Mouse (Mus musculus) lung, postnatal 0 days (tissue): ENCODE measurements around the gene Cct7. TPM values are rescaled to one million over a fixed set of nuclear protein-coding genes. Genes with fewer than 3 reads are reported as not detected.
A peak's percentile ranks its signal among the peaks of the same experiment; 100 is the strongest.

ENCODE experiments used
- ATAC-seq: fragments of 200-750 bp; cut with Nextera tagmentation; 2 replicates; pipeline ENCODE4 v1.8.0; 2017; ENCODE audit warnings: moderate library complexity
- DNase-seq: peaks from one replicate; pipeline ENCODE4 v3.0.0-alpha.2; 2016; ENCODE audit warnings: low spot score
- H3K27ac ChIP-seq: fragments of 300-500 bp; sonication (generic); 2 replicates; pipeline ENCODE4 v1.5.1; 2014; ENCODE audit warnings: antibody characterized with exemption, mild to moderate bottlenecking, low read length, mixed read lengths
- H3K27me3 ChIP-seq: fragments of 300-500 bp; sonication (generic); replicated peaks from 2 replicates; pipeline ENCODE4 v1.6.1; 2014; ENCODE audit warnings: low read length, mixed read lengths; ENCODE audit not compliant: insufficient read depth
- H3K36me3 ChIP-seq: fragments of 300-500 bp; sonication (generic); 2 replicates; pipeline ENCODE4 v1.6.1; 2014; ENCODE audit warnings: low read length, mixed read lengths; ENCODE audit not compliant: insufficient read depth
- H3K4me1 ChIP-seq: fragments of 300-500 bp; sonication (generic); 2 replicates; pipeline ENCODE4 v1.6.1; 2014; ENCODE audit warnings: antibody characterized with exemption, low read depth, low read length, mixed read lengths; ENCODE audit not compliant: insufficient read depth
- H3K4me2 ChIP-seq: fragments of 300-500 bp; sonication (generic); replicated peaks from 2 replicates; pipeline ENCODE4 v1.6.1; 2014; ENCODE audit warnings: low read depth, mild to moderate bottlenecking, low read length, moderate library complexity, mixed read lengths
- H3K4me3 ChIP-seq: fragments of 300-500 bp; sonication (generic); 2 replicates; pipeline ENCODE4 v1.5.1; 2014; ENCODE audit warnings: low read depth, low read length
- H3K9ac ChIP-seq: fragments of 300-500 bp; sonication (generic); replicated peaks from 2 replicates; pipeline ENCODE4 v1.6.1; 2014; ENCODE audit warnings: low read depth, mild to moderate bottlenecking
- H3K9me3 ChIP-seq: fragments of 300-500 bp; sonication (generic); 2 replicates; pipeline ENCODE4 v1.6.1; 2016; ENCODE audit warnings: low read length, mixed read lengths
- CTCF ChIP-seq: IDR thresholded peaks from 2 replicates; pipeline ENCODE4 v1.5.1; 2016; ENCODE audit warnings: antibody characterized with exemption, mild to moderate bottlenecking
- EP300 ChIP-seq: IDR thresholded peaks from 2 replicates; pipeline ENCODE4 v1.6.1; 2016; ENCODE audit warnings: antibody characterized with exemption, mild to moderate bottlenecking, control low read depth
- WGBS: fragments of 180-500 bp; shearing (Covaris S2); extraction: QIAGEN DNeasy Blood & Tissue Kit; methylation state at CpG from one replicate; pipeline ENCODE4 v1.1.7; 2014; 5-methylcytosine and 5-hydroxymethylcytosine counted together
- polyA plus RNA-seq: library from polyadenylated mRNA; unstranded; fragments of >200 nt; fragmentation: Nextera tagmentation; extraction: Ambion mirVana; gene quantifications from 2 replicates; pipeline ENCODE4 v1.2.1, GENCODE M21; 2015

Cct7 gene
- polyA plus RNA-seq, 1 experiment from 2014 or later, result 200 TPM

DNA sequence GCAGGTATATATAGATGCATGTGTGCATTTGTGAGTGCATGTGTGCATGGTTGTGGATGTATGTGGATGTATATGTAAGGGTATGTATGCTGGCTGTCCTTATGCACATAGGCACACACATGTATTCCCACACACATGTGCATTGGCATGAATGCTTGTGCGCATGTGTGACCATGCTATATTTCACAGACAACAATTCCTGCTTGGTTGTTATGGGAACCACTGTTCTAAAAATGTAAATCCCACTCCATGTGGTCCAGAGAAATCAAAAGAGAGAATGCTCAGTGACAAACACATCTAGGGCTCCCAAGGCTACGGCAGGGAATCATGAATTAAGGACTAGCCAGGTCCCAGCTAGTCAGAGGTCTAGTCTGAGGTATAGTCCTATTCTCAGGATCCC lies 53.6 kb downstream of the Cct7 start:
- no peaks in the 10 kb centered on the region for H3K9me3 ChIP-seq
- no peaks in the 10 kb centered on the region; the same call in 1 of the 2 replicates for H3K4me1 ChIP-seq
- no peak overlapping the region for H3K9ac ChIP-seq
- ATAC-seq (no peak), DNase-seq (no peak)
- 70% methylated on average over 2 of the region's 2 CpGs for WGBS
- no peaks in the 10 kb centered on the region for H3K36me3 ChIP-seq
- no peak overlapping the region for H3K27ac ChIP-seq
- TF ChIP-seq CTCF (no peak), EP300 (no peak)
- no peaks in the 10 kb centered on the region for H3K27me3 ChIP-seq
- H3K4me2 ChIP-seq, result no peak overlapping the region
- no peak overlapping the region for H3K4me3 ChIP-seq

- no peak for DNase-seq
Observed at GRCm38 (mm10) chr6:85508602-85509001, 57.3 kb downstream of the Cct7 start.

GRCm38 (mm10) chr6:85510476-85510875 lies 59.2 kb downstream of the Cct7 start:
- WGBS, result 3% methylated on average over 6 of the region's 6 CpGs

More at GRCm38 (mm10) chr6:85508602-85509001, 57.3 kb downstream of the Cct7 start:
- WGBS, result 44% methylated on average over 5 of the region's 5 CpGs
- Histone ChIP-seq H3K27ac (no peak overlapping the region), H3K27me3 (peaks cover 37% of the 10 kb centered on the region), H3K36me3 (no peaks in the 10 kb centered on the region), H3K4me2 (no peak overlapping the region), H3K4me1 (no peaks in the 10 kb centered on the region), H3K9ac (no peak overlapping the region), H3K9me3 (no peaks in the 10 kb centered on the region), H3K4me3 (no peak overlapping the region)
- TF ChIP-seq CTCF (no peak), EP300 (no peak)
- ATAC-seq, result no peak

DNA sequence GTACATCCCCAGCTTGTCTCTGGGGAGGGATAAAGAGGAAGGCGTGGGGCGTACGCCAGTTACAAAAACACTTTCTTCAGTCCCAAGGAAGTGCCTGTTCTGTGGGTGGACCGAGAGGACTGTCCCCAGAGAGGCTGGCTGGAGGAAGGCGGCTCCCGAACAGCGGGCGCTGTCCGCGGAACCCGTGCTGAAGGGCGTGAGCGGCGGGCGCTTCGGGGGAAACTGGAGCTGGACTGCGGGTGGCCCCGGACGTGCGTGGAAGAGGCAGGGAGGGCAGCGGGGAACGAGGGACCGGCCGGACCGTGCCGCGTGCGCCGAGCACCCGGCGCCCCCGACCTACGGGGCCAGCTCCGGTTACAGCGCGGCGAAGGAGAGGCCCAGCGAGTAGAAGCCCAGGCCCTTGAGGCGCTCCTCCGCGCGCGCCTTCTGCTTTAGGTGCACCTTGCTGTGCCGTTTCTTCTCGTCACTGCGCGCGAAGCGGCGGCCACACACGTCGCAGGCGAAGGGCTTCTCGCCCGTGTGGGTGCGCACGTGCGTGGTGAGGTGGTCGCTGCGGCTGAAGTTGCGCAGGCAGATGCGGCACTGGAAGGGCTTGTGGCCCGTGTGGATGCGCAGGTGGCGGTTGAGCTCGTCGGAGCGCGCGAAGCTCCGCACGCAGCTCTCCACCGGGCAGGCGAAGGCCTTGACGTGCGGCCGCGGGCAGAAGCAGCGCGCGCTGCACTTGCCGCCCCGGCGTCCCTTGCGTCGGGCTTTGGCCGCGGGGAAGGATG lies 60.2 kb downstream of the Cct7 start:
- TF ChIP-seq EP300, result no peak
- peak; percentile 45 for DNase-seq

More at GRCm38 (mm10) chr6:85510476-85510875, 59.2 kb downstream of the Cct7 start:
- TF ChIP-seq EP300 (no peak), CTCF (peak; percentile 61)
- Histone ChIP-seq H3K4me1 (no peaks in the 10 kb centered on the region), H3K4me2 (no peak overlapping the region), H3K9ac (no peak overlapping the region), H3K4me3 (no peak overlapping the region), H3K27me3 (peaks cover 41% of the 10 kb centered on the region), H3K36me3 (no peaks in the 10 kb centered on the region), H3K27ac (no peak overlapping the region), H3K9me3 (no peaks in the 10 kb centered on the region)
- DNase-seq (no peak), ATAC-seq (no peak)

DNA sequence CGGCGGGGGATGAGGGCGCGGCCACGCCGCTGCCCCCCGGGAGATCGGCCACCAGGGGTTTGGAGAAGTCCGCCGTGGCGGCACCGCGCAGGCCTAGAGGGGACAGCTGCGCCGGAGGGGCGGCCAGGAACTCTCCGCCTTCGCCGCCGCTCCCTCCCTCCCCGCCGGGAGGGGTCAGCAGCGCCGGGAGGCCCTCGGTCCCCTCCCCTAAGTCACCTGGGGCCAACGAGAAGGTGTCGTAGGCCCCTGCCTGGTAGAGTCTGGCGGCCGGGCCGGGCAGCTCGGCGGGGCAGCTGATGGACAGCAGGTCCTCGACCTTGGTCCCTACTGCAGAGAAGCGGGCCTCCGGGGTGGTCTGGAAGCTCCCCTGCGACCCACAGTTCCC lies 60.7 kb downstream of the Cct7 start:
- ATAC-seq (no peak), DNase-seq (no peak)
- H3K4me2 ChIP-seq, result peak overlapping the region; percentile 11; the same call in 1 of the 2 replicates
- peaks cover 41% of the 10 kb centered on the region for H3K27me3 ChIP-seq
- no peak overlapping the region for H3K9ac ChIP-seq
- H3K4me1 ChIP-seq, result no peaks in the 10 kb centered on the region
- TF ChIP-seq CTCF (no peak), EP300 (no peak)
- H3K4me3 ChIP-seq, result 0 out of 2 replicates have a peak overlapping the region, but pooled peaks have one; percentile 2
- 2% methylated on average over 24 of the region's 36 CpGs for WGBS
- H3K27ac ChIP-seq, result no peak overlapping the region
- no peaks in the 10 kb centered on the region for H3K9me3 ChIP-seq
- H3K36me3 ChIP-seq, result no peaks in the 10 kb centered on the region

More for the DNA sequence above, 60.2 kb downstream of the Cct7 start:
- peak; percentile 48 for ATAC-seq
- H3K4me2 ChIP-seq, result peak overlapping the region; percentile 11; the same call in 1 of the 2 replicates
- H3K4me3 ChIP-seq, result peak overlapping the region; percentile 2; the same call in 1 of the 2 replicates
- H3K9ac ChIP-seq, result no peak overlapping the region
- no peaks in the 10 kb centered on the region for H3K36me3 ChIP-seq
- no peak overlapping the region for H3K27ac ChIP-seq
- no peaks in the 10 kb centered on the region for H3K4me1 ChIP-seq
- H3K27me3 ChIP-seq, result peaks cover 41% of the 10 kb centered on the region
- H3K9me3 ChIP-seq, result no peaks in the 10 kb centered on the region
- 1% methylated on average over 66 of the region's 88 CpGs for WGBS

DNA sequence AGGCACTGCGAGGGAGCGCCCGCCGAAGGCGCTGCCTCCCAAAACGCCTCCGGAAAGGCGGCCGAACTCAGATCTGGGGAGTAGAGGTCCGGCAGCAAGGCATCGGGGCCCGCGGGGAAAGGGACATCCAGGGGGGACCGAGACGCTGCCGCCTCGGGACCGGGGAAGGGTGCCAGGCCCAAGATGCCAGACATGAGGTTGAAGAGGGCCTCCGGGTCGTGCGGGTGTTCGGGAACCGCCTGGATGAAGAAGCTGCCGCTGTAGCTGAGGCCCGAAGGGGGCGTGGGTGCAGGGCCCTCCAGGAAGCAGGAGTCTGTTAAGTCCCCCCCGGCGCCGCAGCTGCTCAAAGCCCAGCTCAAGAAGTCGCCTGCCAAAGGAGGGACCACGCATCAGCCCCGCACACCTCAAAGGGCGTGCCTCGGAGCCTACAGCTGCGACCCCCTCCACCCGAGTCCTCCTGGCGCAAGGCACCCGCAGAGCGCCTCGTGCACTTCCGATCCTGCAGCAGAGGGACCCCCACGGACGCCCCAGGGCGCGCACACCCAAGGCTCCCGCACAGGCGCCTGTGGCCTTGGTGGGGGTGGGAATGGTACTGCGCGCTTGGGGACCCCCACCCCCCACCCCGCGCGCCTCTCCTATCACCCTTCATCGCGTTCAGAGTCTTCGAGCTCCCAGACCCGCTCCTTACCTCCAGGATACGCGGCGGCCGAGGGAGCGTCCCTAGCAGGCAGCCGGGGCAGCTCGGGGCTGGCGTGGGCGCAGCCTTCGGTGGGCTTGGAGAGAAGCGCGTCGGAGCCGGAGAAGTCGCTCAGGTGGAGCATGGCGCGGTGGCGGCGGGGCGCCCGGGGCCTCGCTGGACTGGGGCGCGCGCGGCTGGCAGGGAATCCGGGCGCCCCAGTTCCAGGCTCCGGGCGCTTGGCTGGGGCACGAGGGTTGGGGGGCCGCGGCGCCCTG lies 61.5 kb downstream of the Cct7 start:
- ATAC-seq, result no peak
- TF ChIP-seq EP300 (no peak), CTCF (no peak)
- WGBS, result 1% methylated on average over 79 of the region's 90 CpGs
- Histone ChIP-seq H3K9ac (no peak overlapping the region), H3K9me3 (no peaks in the 10 kb centered on the region), H3K27me3 (peaks cover 41% of the 10 kb centered on the region), H3K36me3 (no peaks in the 10 kb centered on the region), H3K4me2 (peak overlapping the region; percentile 58), H3K4me3 (peak overlapping the region; percentile 32), H3K27ac (no peak overlapping the region), H3K4me1 (no peaks in the 10 kb centered on the region)
- DNase-seq, result no peak
